Mouse (Mus musculus): ENCODE measurements around the gene Calb2. TPM values are rescaled to one million over a fixed set of nuclear protein-coding genes. Genes with fewer than 3 reads are reported as not detected.
A peak's percentile ranks its signal among the peaks of the same experiment; 100 is the strongest.

Calb2 gene
- total and polyA plus RNA-seq, 3 experiments, result not detected

DNA sequence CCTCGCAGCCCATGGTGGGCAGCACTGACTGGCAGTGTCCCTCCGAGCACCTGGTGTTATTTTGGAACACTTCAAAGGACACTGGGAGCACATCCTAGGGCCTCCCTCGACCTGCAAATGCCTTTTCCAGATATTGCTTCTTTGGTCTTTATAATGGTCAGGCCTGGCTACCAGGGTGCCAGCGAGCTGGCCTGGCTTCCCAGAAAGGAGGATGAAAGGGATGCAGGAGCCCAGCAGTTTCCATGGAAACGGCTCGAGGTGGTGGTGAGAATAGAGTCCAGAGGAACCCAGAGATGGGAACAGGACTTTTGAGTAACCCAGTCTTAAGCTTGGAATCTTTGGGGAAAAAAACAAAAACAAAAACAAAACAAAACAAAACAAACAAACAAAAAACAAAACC, 4.2 kb upstream of the Calb2 start:
- Histone ChIP-seq H3K27ac (ENCODE audit: insufficient read depth, low read depth) (no peak overlapping the region), H3K4me1 (ENCODE audit: control insufficient read depth in 1 of 2, insufficient read depth in 2 of 2) (peaks cover 3 to 6% of the 10 kb centered on the region in 2 experiments; a peak in 2 of 4 replicates), H3K36me3 (replicated peaks in 1 of 2; ENCODE audit: control insufficient read depth in 1 of 2, insufficient read depth in 1 of 2, low read length in 1 of 2) (no peaks in the 10 kb centered on the region), H3K9me3 (replicated peaks; ENCODE audit: low read length) (peaks cover 3% of the 10 kb centered on the region), H3K27me3 (replicated peaks) (peaks cover 14% of the 10 kb centered on the region), H3K79me2 (replicated peaks; ENCODE audit: control insufficient read depth, extremely low read depth, insufficient read depth, poor library complexity, severe bottlenecking) (no peaks in the 10 kb centered on the region), H3K9ac (ENCODE audit: insufficient read depth, low read depth) (no peak overlapping the region), H3K4me3 (replicated peaks in 1 of 3; ENCODE audit: low read depth in 2 of 3, low read length in 2 of 3, poor library complexity in 1 of 3) (no peak overlapping the region), H3K4me2 (ENCODE audit: insufficient read depth, low read depth, poor library complexity, severe bottlenecking) (no peak overlapping the region)
- in situ Hi-C loops (cut with MboI; ENCODE audit: low pct_ligation_motif_present, low pct_unique_long_range_greater_than_20kb, low sequenced_read_pairs), result no loop called here
- dilution Hi-C loops (cut with MboI; ENCODE audit: extremely low pct_ligation_motif_present, extremely low pct_unique_long_range_greater_than_20kb, low sequenced_read_pairs), result no loop called here
- no peak for DNase-seq (ENCODE audit: extremely low read depth)
- TF ChIP-seq POLR2A (IDR thresholded peaks at IDR 0.05; ENCODE audit: low read depth, low read length) (no peak), CTCF (conservative IDR thresholded peaks at IDR 0.05 in 1 of 2, IDR thresholded peaks at IDR 0.05 in 1 of 2; ENCODE audit: low read depth in 2 of 2, low read length in 2 of 2) (no peak), MXI1 (IDR thresholded peaks at IDR 0.05; ENCODE audit: low read depth, low read length) (no peak), TBP (conservative IDR thresholded peaks at IDR 0.05; ENCODE audit: low read depth, low read length) (no peak), CHD2 (IDR thresholded peaks at IDR 0.05; ENCODE audit: low read length) (no peak), SMC3 (IDR thresholded peaks at IDR 0.05; ENCODE audit: low read depth, low read length) (no peak), EP300 (IDR thresholded peaks at IDR 0.05; ENCODE audit: low read length) (no peak), KAT2A (IDR thresholded peaks at IDR 0.05; ENCODE audit: insufficient replicate concordance, low read length) (no peak), IRF4 (IDR thresholded peaks at IDR 0.05; ENCODE audit: low read depth, low read length) (no peak), POLR2AphosphoS2 (IDR thresholded peaks at IDR 0.05; ENCODE audit: low read depth, low read length) (no peak), ETS1 (conservative IDR thresholded peaks at IDR 0.05; ENCODE audit: low read depth, low read length) (no peak), HCFC1 (IDR thresholded peaks at IDR 0.05; ENCODE audit: low read depth, low read length) (no peak), CHD1 (IDR thresholded peaks at IDR 0.05; ENCODE audit: low read depth, low read length) (no peak), JUN (IDR thresholded peaks at IDR 0.05; ENCODE audit: insufficient read depth, low read depth, low read length) (no peak), BHLHE40 (IDR thresholded peaks at IDR 0.05; ENCODE audit: low read depth, low read length) (no peak), PAX5 (IDR thresholded peaks at IDR 0.05; ENCODE audit: low read length) (no peak), USF1 (IDR thresholded peaks at IDR 0.05; ENCODE audit: low read depth, low read length) (no peak)

DNA sequence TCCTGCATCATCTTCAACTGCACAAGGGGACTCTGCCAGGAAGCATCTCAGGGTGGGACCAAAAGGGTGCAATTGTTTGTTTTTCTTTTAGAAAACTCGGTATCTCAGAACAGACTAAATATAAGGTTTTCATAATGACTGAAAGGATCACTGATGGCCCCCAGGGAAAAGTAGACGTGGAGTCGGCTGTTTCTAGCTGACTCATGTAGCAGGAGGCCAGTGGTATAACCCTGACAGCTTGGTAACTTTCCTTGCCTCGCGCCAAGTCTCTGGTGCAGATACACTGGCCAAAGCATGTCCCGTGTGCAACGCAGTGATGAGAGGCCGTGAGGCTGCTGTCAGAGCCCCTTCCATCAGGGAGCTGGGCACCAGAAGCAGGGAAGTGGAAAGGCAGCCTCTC, 1.7 kb downstream of the Calb2 start:
- Histone ChIP-seq H3K9me3 (replicated peaks; ENCODE audit: low read length) (no peaks in the 10 kb centered on the region), H3K36me3 (replicated peaks in 1 of 2; ENCODE audit: control insufficient read depth in 1 of 2, insufficient read depth in 1 of 2, low read length in 1 of 2) (no peaks in the 10 kb centered on the region), H3K4me1 (ENCODE audit: control insufficient read depth in 1 of 2, insufficient read depth in 2 of 2) (peaks cover 2 to 22% of the 10 kb centered on the region in 2 experiments), H3K27ac (ENCODE audit: insufficient read depth, low read depth) (no peak overlapping the region), H3K79me2 (replicated peaks; ENCODE audit: control insufficient read depth, extremely low read depth, insufficient read depth, poor library complexity, severe bottlenecking) (no peaks in the 10 kb centered on the region), H3K27me3 (replicated peaks) (peaks cover 14% of the 10 kb centered on the region), H3K4me3 (replicated peaks in 1 of 3; ENCODE audit: low read depth in 2 of 3, low read length in 2 of 3, poor library complexity in 1 of 3) (no peak overlapping the region), H3K4me2 (ENCODE audit: insufficient read depth, low read depth, poor library complexity, severe bottlenecking) (no peak overlapping the region), H3K9ac (ENCODE audit: insufficient read depth, low read depth) (no peak overlapping the region)
- TF ChIP-seq JUN (IDR thresholded peaks at IDR 0.05; ENCODE audit: insufficient read depth, low read depth, low read length) (no peak), BHLHE40 (IDR thresholded peaks at IDR 0.05; ENCODE audit: low read depth, low read length) (0 out of 2 replicates have a peak, but pooled peaks have one; percentile 23), NRF1 (IDR thresholded peaks at IDR 0.05; ENCODE audit: low read depth, low read length) (no peak), MAX (IDR thresholded peaks at IDR 0.05; ENCODE audit: low read length) (no peak), JUND (conservative IDR thresholded peaks at IDR 0.05; ENCODE audit: low read depth, low read length) (no peak), EP300 (IDR thresholded peaks at IDR 0.05; ENCODE audit: low read length) (0 out of 2 replicates have a peak, but pooled peaks have one; percentile 29), TCF12 (IDR thresholded peaks at IDR 0.05; ENCODE audit: low read depth, low read length) (no peak), RAD21 (IDR thresholded peaks at IDR 0.05; ENCODE audit: low read depth, low read length) (no peak), ELF1 (IDR thresholded peaks at IDR 0.05; ENCODE audit: low read depth, low read length) (no peak), MAFK (IDR thresholded peaks at IDR 0.05; ENCODE audit: insufficient replicate concordance, low read length) (peak; percentile 16; the same call in 1 of the 2 replicates), GABPA (IDR thresholded peaks at IDR 0.05; ENCODE audit: insufficient replicate concordance, low read depth, low read length) (no peak), CTCF (conservative IDR thresholded peaks at IDR 0.05 in 1 of 2, IDR thresholded peaks at IDR 0.05 in 1 of 2; ENCODE audit: low read depth in 2 of 2, low read length in 2 of 2) (no peak), ETS1 (conservative IDR thresholded peaks at IDR 0.05; ENCODE audit: low read depth, low read length) (peak; percentile 43), KAT2A (IDR thresholded peaks at IDR 0.05; ENCODE audit: insufficient replicate concordance, low read length) (no peak), MEF2A (IDR thresholded peaks at IDR 0.05; ENCODE audit: borderline replicate concordance, low read depth, low read length) (no peak), IRF4 (IDR thresholded peaks at IDR 0.05; ENCODE audit: low read depth, low read length) (peak; percentile 56), MYC (IDR thresholded peaks at IDR 0.05; ENCODE audit: low read depth, low read length) (no peak), SIN3A (IDR thresholded peaks at IDR 0.05; ENCODE audit: low read length) (no peak)
- DNase-seq (ENCODE audit: extremely low read depth), result peak; percentile 48
- in situ Hi-C loops (cut with MboI; ENCODE audit: low pct_ligation_motif_present, low pct_unique_long_range_greater_than_20kb, low sequenced_read_pairs) (no loop called here), dilution Hi-C loops (cut with MboI; ENCODE audit: extremely low pct_ligation_motif_present, extremely low pct_unique_long_range_greater_than_20kb, low sequenced_read_pairs) (no loop called here)

Measured in CH12.LX (cell line).